Mouse (Mus musculus) kidney, adult 18-20 months (tissue): ENCODE measurements at regions not wholly inside any gene's neighbourhood (a gene's known extent, or its start where the extent isn't known, plus 50 kb on each side); places are given as distances from the start of the nearest gene placed in this dataset.

ENCODE experiments used
- DNase-seq: peaks from one replicate; pipeline ENCODE4 v3.0.0; 2021

DNA sequence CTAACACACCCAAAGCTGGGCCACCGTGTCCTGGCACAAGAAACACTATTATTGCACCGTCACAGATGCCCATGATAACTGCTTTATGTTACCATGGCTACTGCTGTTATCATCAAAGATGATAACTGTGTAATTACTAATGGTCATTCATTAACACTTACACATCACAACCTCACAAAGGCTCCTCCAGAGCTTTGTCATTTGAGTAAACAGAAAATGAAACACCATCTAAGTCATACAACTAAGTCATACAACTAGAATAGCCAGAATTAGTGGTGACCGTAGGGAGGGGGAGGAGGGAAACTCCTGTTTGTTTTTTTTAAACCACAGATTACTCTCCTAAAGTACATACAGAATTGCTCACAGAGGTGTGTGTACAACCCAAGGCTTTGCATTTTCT lies 111.4 kb upstream of the Ofcc1 start:
- DNase-seq, result no peak

GRCm38 (mm10) chr13:40469162-40469561 lies 107.9 kb upstream of the Ofcc1 start:
- DNase-seq, result no peak

- no peak for DNase-seq
Observed at GRCm38 (mm10) chr13:40453360-40453759, 92.1 kb upstream of the Ofcc1 start.

DNA sequence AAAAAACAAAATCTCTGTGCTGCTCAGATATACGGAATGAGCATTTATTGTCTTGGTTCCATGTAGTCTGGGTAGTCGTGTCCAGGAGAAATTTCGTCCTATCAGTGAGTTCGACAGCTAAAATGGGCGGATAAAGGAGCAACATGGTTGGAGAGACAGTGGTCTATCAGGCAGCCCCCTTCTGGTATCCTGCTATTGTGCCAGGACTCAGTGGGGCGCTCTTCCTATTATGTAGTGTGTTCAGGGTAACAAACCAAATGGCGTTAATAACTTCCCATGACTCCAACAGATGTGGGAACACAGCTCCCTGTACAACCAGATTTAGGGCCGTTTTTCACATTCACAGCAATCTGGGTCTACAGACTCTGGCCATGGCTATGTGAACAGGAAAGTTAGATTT lies 68.6 kb upstream of the Ofcc1 start:
- DNase-seq, result no peak

DNA sequence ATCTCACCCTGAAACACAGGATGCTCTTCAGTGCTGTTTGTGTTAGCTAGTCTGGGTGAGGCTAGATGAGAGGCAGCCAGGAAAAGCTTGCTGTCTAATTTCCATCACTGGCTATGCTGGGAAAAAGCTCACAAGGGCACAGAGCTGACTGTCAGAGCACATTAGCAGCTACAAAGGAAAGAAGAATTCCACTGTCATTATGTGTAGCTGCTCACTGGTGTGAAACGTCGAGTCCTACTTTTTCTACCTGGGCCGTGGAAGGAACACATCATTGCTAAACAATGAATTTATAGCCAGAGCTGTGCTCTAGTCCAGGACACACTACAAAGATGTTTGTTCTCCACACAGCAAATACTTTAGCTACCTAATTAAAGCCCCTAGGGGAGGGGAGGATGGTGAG lies 61.8 kb upstream of the Ofcc1 start:
- DNase-seq, result no peak

DNA sequence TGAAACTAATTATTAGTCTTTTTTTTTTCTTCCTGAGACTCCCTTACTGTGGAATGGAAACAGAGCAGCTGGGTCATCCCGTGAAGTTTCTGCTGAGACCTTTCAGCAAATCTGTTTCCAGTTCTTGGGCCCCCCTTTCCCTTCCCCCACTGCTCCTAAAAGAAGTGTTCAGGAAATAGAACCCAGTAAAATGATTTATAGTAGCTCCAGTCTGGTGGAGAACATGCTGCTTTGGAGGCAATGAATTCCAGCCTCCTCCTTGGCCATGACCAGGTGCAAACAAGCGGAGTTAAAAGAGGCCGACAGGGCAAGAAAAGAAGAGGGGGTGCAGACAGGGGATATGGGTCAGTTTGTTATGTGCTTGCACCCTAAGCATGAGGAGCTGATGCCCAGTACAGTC lies 56.6 kb upstream of the Ofcc1 start:
- no peak for DNase-seq

- DNase-seq, result no peak
Observed at GRCm38 (mm10) chr13:40413074-40413473, 51.8 kb upstream of the Ofcc1 start.
